Mouse (Mus musculus): ENCODE results near the gene A3galt2. TPM values are rescaled to one million over a fixed set of nuclear protein-coding genes. Genes with fewer than 3 reads are reported as not detected.

Gene A3galt2
- total RNA-seq, 2 experiments from 2014 or later, result 0.12 to 0.14 TPM

DNA sequence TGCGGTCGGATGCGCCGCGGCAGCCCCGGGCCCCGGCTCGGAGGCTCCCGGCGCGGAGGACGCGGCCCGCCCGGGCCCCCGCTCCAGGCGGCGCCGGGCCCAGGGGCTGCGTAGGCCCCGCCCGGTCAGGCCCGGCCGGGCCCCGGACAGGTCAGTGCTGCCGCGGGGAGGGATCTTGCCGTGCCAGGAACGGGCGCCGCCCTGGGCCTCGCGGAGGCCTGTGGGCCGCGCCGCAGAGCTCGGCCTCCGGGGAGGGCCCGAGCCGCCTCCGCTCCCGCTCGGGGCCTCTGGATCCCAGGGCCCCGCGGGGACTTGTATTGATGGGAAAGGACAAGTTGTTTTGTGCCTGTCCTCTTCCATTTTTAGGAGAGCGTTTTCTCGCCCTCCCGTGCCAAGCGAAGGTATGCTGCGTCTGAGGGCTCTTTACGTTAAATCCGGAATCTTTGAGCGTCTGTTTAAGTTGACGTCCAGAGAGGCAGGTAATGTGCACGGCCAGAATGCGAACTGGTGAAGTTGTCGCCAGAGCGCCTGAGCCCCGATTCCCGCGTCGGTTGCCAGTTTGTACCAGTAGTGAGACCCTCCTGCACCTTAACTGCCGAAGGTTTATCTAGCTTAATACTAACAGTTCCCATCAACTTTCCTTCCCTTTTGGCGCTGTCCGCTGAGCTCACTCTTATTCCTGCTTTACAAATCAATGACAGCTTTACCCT lies 27.3 kb upstream of the A3galt2 start:
- no peak for DNase-seq (ENCODE audit: extremely low spot score in 1 of 2, low spot score in 1 of 2)

- no peak for DNase-seq (ENCODE audit: extremely low spot score in 1 of 2, low spot score in 1 of 2)
Observed at GRCm38 (mm10) chr4:128728431-128728851, 26.7 kb upstream of the A3galt2 start.

GRCm38 (mm10) chr4:128729033-128729708 lies 26.0 kb upstream of the A3galt2 start:
- DNase-seq (ENCODE audit: extremely low spot score in 1 of 2, low spot score in 1 of 2), result no peak

- no peak for DNase-seq (ENCODE audit: extremely low spot score in 1 of 2, low spot score in 1 of 2)
Observed at GRCm38 (mm10) chr4:128729709-128730037, 25.5 kb upstream of the A3galt2 start.

- no peak for DNase-seq (ENCODE audit: extremely low spot score in 1 of 2, low spot score in 1 of 2)
Observed at GRCm38 (mm10) chr4:128730271-128730670, 24.9 kb upstream of the A3galt2 start.

DNA sequence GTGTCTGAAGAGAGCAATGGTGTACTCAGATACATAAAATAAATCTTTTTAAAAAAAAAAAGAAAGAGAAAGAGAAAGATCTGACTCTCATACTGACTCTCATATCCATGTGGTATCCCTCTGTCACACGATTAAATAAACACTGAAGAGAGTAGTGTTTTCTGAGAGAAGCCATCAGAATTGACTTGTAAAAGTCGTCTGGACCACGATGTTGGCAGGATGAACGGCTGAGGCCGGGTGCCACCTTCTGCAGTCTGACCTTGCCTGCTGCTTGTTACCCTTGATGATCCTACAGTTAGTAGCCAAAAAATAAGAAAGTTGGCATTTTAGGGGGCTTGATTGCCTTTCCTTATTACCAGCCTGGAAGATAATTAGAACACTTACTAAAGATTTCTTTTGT lies 22.4 kb upstream of the A3galt2 start:
- DNase-seq (ENCODE audit: extremely low spot score in 1 of 2, low spot score in 1 of 2), result no peak

DNA sequence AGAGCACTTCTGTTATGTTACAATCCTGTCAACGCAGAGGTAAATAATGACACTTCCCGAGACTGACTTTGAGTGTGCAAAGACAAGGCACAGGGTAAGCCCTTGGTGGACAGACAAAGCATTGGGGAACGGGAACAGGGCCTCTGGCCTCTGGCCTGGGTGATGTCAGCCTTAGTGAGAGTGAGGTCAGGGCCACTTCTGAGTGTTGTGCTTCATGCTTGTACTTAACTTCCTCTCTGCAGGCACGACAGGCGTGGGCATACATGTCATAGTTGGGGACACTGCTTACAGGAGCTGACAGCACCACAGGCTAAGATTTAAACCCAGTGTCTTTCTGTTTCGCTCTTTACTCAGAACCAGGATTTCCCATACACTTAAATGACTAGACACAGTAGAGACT lies 21.7 kb upstream of the A3galt2 start:
- DNase-seq (ENCODE audit: extremely low spot score in 1 of 2, low spot score in 1 of 2), result no peak

DNA sequence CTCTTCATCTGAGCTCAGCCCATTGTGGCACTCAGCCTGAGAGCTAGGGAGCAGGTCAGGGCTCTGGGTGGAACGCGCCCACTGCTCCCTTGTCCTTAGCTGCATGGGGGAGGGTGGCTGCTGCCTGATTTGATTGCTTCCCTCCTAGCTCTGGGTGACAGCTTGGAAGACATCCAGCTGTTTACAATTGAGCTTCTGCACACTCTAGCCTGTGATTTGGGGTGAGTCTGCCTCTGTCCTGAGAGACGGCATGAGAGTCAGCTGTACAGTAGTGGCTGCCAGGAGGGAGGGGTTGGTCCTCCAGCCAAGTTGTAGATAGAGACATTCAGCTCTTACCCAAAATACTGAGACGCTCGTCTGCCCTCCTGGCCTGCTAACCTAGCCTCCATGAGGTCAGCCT lies 20.9 kb upstream of the A3galt2 start:
- DNase-seq (ENCODE audit: extremely low spot score in 1 of 2, low spot score in 1 of 2), result no peak

DNA sequence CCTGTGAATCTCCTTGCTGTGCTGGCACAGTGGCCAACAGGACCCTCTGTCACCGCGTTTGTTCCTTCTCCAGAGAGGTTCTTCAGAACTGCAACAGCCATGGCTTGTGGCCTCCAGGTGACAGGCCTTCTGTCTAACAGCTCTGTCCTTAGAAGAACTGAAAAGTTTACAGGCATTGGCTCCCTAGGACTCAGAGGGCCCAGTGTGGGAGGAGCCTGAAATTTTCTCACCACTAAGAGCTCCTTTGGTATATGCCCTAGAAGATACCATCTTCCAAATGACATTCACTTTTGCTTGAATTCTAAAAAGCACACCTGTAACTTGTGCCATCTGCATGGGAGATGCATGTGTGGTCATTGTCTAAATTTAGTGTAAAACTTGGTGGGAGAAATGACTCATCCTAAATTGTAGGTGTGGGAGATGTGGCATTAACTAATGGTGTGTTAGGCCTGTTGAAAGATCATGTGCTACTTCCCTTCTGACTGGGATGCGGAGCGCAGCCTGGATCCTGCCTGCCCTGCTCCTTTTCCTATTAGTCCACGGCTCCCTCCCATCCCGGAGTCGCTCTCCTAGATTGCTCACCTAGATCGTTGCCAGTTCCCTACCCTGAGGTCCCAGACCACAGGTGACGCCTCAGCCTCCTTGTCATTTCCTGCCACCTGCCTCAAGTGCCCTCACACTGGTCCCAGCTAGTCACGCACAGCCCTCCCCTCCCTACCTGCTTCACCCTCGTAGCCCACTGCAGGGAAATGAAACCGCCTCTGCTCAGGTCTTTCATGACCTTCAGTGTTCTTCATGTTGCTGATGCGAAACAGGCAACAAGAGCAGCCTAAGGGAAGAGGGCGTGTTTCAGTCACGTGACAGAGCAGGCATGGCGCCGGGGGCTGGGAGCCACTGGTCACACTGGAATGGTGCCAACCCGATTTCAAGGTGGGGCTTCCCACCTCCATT lies 20.2 kb upstream of the A3galt2 start:
- no peak for DNase-seq (ENCODE audit: extremely low spot score in 1 of 2, low spot score in 1 of 2)

DNA sequence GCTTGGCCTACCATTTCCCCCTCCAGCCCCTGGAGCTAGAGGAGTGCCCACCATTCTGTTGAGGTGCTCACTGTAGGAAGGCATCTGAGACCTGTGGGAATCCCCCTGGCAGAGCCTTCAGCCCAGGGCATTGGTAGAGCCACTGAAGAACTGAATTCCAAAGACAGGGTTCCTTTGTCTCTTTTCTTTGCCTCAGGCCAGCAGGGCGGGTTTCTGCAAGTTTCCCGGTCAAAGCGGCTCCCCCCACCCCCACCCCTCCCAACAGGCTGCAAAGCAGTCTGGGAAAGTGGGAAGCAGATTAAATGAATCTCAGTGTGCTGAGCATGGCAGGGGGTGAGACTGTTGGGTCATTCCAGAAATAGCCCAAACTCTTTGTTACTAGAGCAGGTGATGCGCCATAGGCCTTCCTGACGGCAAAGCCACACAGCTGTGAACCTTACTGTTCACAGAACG lies 18.0 kb upstream of the A3galt2 start:
- no peak for DNase-seq (ENCODE audit: extremely low spot score in 1 of 2, low spot score in 1 of 2)

- no peak for DNase-seq (ENCODE audit: extremely low spot score in 1 of 2, low spot score in 1 of 2)
Observed at GRCm38 (mm10) chr4:128737825-128738610, 17.1 kb upstream of the A3galt2 start.

GRCm38 (mm10) chr4:128740878-128741277 lies 14.3 kb upstream of the A3galt2 start:
- no peak for DNase-seq (ENCODE audit: extremely low spot score in 1 of 2, low spot score in 1 of 2)

DNA sequence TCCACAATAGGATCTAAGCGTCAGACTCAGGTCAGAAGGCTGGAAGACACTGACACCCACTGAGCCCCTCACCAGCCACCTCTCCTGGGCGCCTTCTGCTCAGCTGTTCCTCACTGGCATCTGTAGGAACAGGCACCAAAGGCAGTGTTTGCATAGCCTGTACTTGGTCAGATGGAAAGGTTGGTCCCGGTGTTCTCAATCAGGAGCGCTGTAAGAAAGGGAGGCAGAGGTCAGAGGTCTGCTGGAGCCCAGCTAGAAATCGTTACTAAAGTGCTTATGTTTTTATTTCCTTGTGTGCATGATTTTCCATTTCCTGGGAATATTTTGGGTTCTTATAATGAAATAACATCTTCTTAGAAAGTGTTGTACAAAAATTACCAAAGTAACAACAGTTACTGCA lies 13.3 kb upstream of the A3galt2 start:
- DNase-seq (ENCODE audit: extremely low spot score in 1 of 2, low spot score in 1 of 2), result no peak

DNA sequence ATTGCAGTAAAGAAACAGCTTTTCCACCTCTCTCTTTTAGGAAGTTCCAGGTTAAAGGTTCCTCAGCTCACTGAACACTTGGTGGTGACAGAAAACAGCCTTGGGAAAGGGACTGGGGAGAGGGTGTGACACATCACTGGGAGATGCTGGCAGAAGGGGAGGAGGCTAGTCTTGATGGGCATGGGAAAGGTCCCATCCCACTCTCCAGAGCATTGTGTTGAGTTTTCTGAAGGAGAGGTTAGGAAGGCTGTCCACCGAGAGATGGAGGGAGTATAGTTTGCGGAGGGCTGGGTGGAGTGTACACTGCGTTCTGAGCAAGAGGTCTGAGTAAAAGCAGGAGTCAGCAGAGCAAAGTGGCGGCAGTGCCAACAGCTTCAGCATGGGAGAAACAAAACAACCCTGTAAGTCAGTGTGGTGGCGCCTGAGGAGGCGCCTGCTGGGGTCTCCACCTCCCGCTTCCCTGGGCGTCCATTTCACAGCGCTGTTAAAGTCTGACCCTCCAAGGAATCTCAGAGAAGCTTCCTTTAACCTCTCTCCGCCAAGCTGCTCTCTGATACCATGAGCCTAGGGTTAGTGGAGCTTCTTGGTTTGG lies 12.7 kb upstream of the A3galt2 start:
- no peak for DNase-seq (ENCODE audit: extremely low spot score in 1 of 2, low spot score in 1 of 2)

DNA sequence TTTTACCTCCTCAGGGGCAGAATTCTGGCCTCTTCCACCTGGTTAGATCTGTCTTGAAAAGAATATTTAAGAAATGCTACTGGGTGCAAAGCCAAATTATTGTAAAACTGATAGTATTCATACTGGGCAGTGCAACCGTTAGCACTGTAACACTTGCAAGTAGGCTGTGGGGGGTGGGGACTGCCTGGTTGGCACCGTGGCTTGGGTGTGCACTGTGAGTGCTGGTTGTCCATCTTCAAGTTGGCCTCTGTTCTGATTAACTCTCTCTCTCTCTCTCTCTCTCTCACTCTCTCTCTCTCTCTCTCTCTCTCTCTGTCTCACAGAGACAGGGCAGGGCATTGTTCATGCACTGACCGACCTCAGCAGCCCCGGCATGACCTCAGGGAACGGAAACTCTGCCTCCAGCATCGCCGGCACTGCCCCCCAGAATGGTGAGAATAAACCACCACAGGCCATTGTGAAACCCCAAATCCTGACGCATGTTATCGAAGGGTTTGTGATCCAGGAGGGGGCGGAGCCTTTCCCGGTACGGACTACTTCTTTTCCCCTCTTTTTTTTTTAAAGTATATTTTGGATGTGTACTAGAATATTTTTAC lies 12.0 kb upstream of the A3galt2 start:
- no peak for DNase-seq (ENCODE audit: extremely low spot score in 1 of 2, low spot score in 1 of 2)

DNA sequence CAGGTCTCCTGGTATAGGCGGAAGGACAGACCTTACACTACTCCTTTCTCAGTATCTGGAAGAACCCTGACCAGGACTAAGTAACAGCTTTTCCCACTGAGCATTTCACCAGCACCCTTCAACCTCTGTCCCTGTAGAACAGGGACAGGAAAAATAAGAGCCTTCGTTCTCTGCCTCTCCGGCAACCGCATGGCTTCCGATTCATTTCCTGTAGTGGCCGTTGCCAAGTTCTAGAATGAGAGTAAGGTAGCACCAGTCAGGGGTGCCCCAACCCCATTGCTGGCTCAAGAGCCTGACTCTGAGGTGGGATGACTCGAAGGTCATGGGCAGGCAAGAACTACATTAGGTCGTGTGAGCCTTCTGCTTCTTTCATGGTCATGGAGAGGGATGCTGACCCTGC lies 10.0 kb upstream of the A3galt2 start:
- DNase-seq (ENCODE audit: extremely low spot score in 1 of 2, low spot score in 1 of 2), result no peak

GRCm38 (mm10) chr4:128747614-128748270 lies 7.4 kb upstream of the A3galt2 start:
- DNase-seq (ENCODE audit: extremely low spot score in 1 of 2, low spot score in 1 of 2), result no peak

DNA sequence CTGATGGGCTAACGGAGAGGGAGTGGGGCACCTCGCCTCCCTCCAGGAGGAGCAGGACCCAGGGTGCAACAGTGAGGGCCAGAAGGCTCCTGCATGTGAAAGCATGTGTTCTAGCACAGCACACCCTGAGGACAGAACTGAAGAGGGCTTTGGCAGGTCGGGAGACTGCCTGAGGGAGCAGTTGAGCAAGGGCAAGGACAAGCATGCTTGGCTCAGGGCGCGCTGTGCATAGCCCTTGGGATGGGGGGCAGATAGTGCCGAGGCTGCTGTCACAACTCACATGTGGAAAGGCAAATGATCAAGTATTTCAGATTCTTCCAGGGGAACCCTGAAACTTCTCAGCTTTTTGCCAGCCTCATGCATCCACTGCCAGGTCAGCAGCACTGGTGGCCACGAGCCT lies 6.9 kb upstream of the A3galt2 start:
- DNase-seq (ENCODE audit: extremely low spot score in 1 of 2, low spot score in 1 of 2), result no peak

- DNase-seq (ENCODE audit: extremely low spot score in 1 of 2, low spot score in 1 of 2), result no peak
Observed at GRCm38 (mm10) chr4:128751006-128751405, 4.2 kb upstream of the A3galt2 start.
